Mouse (Mus musculus) limb, embryonic 15.5 days (tissue): ENCODE data around the gene Iqgap1. TPM values are rescaled to one million over a fixed set of nuclear protein-coding genes. Genes with fewer than 3 reads are reported as not detected.

Experiments
- ATAC-seq: fragments of 200-750 bp; cut with Nextera tagmentation; 2 replicates; pipeline ENCODE4 v1.8.0; 2017; ENCODE audit warnings: low read depth, moderate TSS enrichment; ENCODE audit not compliant: insufficient number of reproducible peaks, low FRiP score, low TSS enrichment
- H3K27ac ChIP-seq: fragments of 300-500 bp; sonication (generic); 2 replicates; pipeline ENCODE4 v1.5.1; 2015; ENCODE audit warnings: moderate library complexity, mild to moderate bottlenecking, inconsistent platforms
- H3K27me3 ChIP-seq: fragments of 300-500 bp; sonication (generic); 2 replicates; pipeline ENCODE4 v1.6.1; 2015; ENCODE audit warnings: inconsistent platforms
- H3K36me3 ChIP-seq: fragments of 300-500 bp; sonication (generic); 2 replicates; pipeline ENCODE4 v1.6.1; 2015; ENCODE audit warnings: inconsistent platforms
- H3K4me1 ChIP-seq: fragments of 300-500 bp; sonication (generic); 2 replicates; pipeline ENCODE4 v1.6.1; 2015; ENCODE audit warnings: inconsistent platforms
- H3K4me2 ChIP-seq: fragments of 300-500 bp; sonication (generic); 2 replicates; pipeline ENCODE4 v1.6.1; 2015; ENCODE audit warnings: mild to moderate bottlenecking, inconsistent platforms
- H3K4me3 ChIP-seq: fragments of 300-500 bp; sonication (generic); 2 replicates; pipeline ENCODE4 v1.5.1; 2015; ENCODE audit warnings: mild to moderate bottlenecking, inconsistent platforms
- H3K9ac ChIP-seq: fragments of 300-500 bp; sonication (generic); 2 replicates; pipeline ENCODE4 v1.6.1; 2015; ENCODE audit warnings: inconsistent platforms
- H3K9me3 ChIP-seq: fragments of 300-500 bp; sonication (generic); 2 replicates; pipeline ENCODE4 v1.6.1; 2016; ENCODE audit warnings: inconsistent platforms
- WGBS: fragments of 180-500 bp; shearing (Covaris S2); methylation state at CpG from one replicate; pipeline ENCODE4 v1.1.7; 2015; 5-methylcytosine and 5-hydroxymethylcytosine counted together
- polyA plus RNA-seq: library from polyadenylated mRNA; unstranded; fragments of >200 nt; fragmentation: Nextera tagmentation; extraction: Ambion mirVana; gene quantifications from 2 replicates; pipeline ENCODE4 v1.2.1, GENCODE M21; 2015

The Iqgap1 gene
- polyA plus RNA-seq, 1 experiment from 2014 or later = 103 TPM

- Histone ChIP-seq H3K9me3 (no peaks in the 10 kb centered on the region), H3K27me3 (no peaks in the 10 kb centered on the region), H3K4me3 (no peak overlapping the region), H3K9ac (no peak overlapping the region), H3K27ac (no peak overlapping the region), H3K36me3 (no peaks in the 10 kb centered on the region), H3K4me2 (no peak overlapping the region), H3K4me1 (peaks cover 27% of the 10 kb centered on the region)
- ATAC-seq = no peak
- 58% methylated on average over 18 of the region's 18 CpGs for WGBS
Measured at GRCm38 (mm10) chr7:80828146-80828860, 2.5 kb upstream of the Iqgap1 start.

GRCm38 (mm10) chr7:80823875-80824682, 1.7 kb downstream of the Iqgap1 start:
- 48% methylated on average over 11 of the region's 11 CpGs for whole genome bisulfite sequencing
- Histone ChIP-seq H3K36me3 (no peaks in the 10 kb centered on the region), H3K4me1 (peaks cover 21% of the 10 kb centered on the region), H3K9me3 (no peaks in the 10 kb centered on the region), H3K4me3 (no peak overlapping the region), H3K4me2 (no peak overlapping the region), H3K27me3 (no peaks in the 10 kb centered on the region), H3K27ac (peak overlapping the region; percentile 43; the same call in 1 of the 2 replicates), H3K9ac (no peak overlapping the region)
- ATAC-seq = no peak

- Histone ChIP-seq H3K4me2 (no peak overlapping the region), H3K9ac (no peak overlapping the region), H3K4me1 (peaks cover 21% of the 10 kb centered on the region), H3K27ac (0 out of 2 replicates have a peak overlapping the region, but pooled peaks have one; percentile 28), H3K4me3 (no peak overlapping the region), H3K27me3 (no peaks in the 10 kb centered on the region), H3K9me3 (no peaks in the 10 kb centered on the region), H3K36me3 (no peaks in the 10 kb centered on the region)
- WGBS = 54% methylated on average over 4 of the region's 4 CpGs
- no peak for ATAC-seq
Measured at GRCm38 (mm10) chr7:80823267-80823666, 2.5 kb downstream of the Iqgap1 start.

GRCm38 (mm10) chr7:80820838-80821237, 4.9 kb downstream of the Iqgap1 start:
- no peak overlapping the region for H3K27ac ChIP-seq
- no peaks in the 10 kb centered on the region for H3K9me3 ChIP-seq
- no peak overlapping the region for H3K9ac ChIP-seq
- no peaks in the 10 kb centered on the region for H3K27me3 ChIP-seq
- no peaks in the 10 kb centered on the region for H3K36me3 ChIP-seq
- H3K4me3 ChIP-seq = no peak overlapping the region
- peaks cover 10% of the 10 kb centered on the region for H3K4me1 ChIP-seq
- ATAC-seq = no peak
- WGBS = 62% methylated on average over 4 of the region's 4 CpGs
- no peak overlapping the region for H3K4me2 ChIP-seq

GRCm38 (mm10) chr7:80816641-80817040, 9.1 kb downstream of the Iqgap1 start:
- 53% methylated on average over 5 of the region's 5 CpGs for WGBS
- ATAC-seq = no peak
- Histone ChIP-seq H3K27ac (no peak overlapping the region), H3K27me3 (no peaks in the 10 kb centered on the region), H3K4me1 (no peaks in the 10 kb centered on the region), H3K36me3 (no peaks in the 10 kb centered on the region), H3K9me3 (no peaks in the 10 kb centered on the region), H3K4me2 (no peak overlapping the region), H3K4me3 (no peak overlapping the region), H3K9ac (no peak overlapping the region)

DNA sequence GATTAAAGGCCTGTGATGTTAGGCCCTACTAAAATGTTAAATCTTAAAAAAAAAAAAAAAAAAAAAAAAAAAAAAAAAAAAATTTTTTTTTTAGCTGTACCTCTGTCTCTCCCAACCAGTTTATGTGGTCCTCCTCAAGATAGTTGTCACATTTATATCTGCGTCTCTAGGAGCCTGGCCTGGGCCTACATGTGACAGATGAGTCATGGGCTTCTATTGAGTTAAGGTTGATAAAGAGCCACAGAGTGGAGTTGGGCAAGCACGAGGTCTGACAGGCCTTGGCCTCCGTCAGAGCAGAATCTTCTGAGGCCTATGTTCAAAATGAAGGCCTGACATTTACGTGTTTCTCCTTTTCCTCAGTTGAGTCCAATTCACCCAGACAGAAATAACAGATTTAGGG, 12.4 kb downstream of the Iqgap1 start:
- Histone ChIP-seq H3K36me3 (no peaks in the 10 kb centered on the region), H3K27me3 (no peaks in the 10 kb centered on the region), H3K4me2 (no peak overlapping the region), H3K9me3 (no peaks in the 10 kb centered on the region), H3K4me3 (no peak overlapping the region), H3K9ac (no peak overlapping the region), H3K27ac (no peak overlapping the region), H3K4me1 (no peaks in the 10 kb centered on the region)
- no peak for ATAC-seq
- 85% methylated on average over 4 of the region's 4 CpGs for WGBS

- no peaks in the 10 kb centered on the region for H3K36me3 ChIP-seq
- no peak for ATAC-seq
- H3K9me3 ChIP-seq = no peaks in the 10 kb centered on the region
- H3K4me3 ChIP-seq = no peak overlapping the region
- H3K27me3 ChIP-seq = no peaks in the 10 kb centered on the region
- H3K27ac ChIP-seq = no peak overlapping the region
- no peak overlapping the region for H3K9ac ChIP-seq
- H3K4me1 ChIP-seq = peaks cover 12% of the 10 kb centered on the region
- no peak overlapping the region for H3K4me2 ChIP-seq
- WGBS = 69% methylated on average over 4 of the region's 4 CpGs
Measured at GRCm38 (mm10) chr7:80806331-80806730, 19.4 kb downstream of the Iqgap1 start.

DNA sequence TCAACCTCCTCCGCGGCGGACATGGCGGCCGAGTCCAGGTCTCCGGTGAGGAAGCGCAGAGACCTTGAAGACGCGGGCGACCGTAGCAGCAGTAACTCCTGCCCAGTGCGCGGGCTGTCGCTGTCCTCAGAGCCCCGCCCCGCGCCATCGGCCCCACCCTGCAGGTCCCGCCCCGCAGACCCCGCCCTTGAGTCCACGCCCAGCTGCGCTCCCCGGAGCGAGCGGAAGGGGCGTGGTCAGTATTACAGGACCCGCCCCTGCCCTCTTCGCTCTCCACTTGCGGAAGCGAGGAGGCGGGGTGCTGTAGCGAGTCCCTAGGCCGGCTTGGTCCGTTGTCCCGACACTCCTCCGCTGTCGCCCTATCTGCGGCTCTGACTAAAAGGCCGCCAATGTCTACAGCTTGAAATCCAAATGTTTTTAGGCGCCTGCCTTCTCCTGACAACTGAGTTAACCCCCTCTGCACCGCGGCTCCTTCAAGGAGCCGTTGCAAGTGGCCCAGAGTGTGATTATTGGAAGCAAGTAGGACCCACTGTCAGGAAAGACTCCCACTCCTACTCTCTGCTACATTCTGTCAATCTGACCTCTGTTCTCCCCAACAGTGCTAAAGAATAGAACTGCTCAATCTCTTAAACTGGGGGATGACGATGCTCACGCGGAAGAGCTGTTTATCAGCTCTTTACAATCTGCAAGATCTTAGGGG, 22.5 kb downstream of the Iqgap1 start:
- H3K27me3 ChIP-seq = no peaks in the 10 kb centered on the region
- ATAC-seq = peak; percentile 99
- peak overlapping the region; percentile 94 for H3K4me3 ChIP-seq
- H3K36me3 ChIP-seq = peaks cover 14% of the 10 kb centered on the region
- H3K9me3 ChIP-seq = no peaks in the 10 kb centered on the region
- WGBS = under 1% methylated on average over 47 of the region's 47 CpGs
- peak overlapping the region; percentile 67 for H3K4me2 ChIP-seq
- H3K9ac ChIP-seq = peak overlapping the region; percentile 82
- H3K4me1 ChIP-seq = peaks cover 12% of the 10 kb centered on the region
- H3K27ac ChIP-seq = peak overlapping the region; percentile 91

GRCm38 (mm10) chr7:80802412-80803160, 23.2 kb downstream of the Iqgap1 start:
- H3K4me2 ChIP-seq = peak overlapping the region; percentile 61
- peaks cover 14% of the 10 kb centered on the region for H3K4me1 ChIP-seq
- H3K27ac ChIP-seq = peak overlapping the region; percentile 91; the same call in 1 of the 2 replicates
- peak overlapping the region; percentile 82 for H3K9ac ChIP-seq
- H3K9me3 ChIP-seq = no peaks in the 10 kb centered on the region
- H3K4me3 ChIP-seq = peak overlapping the region; percentile 94
- ATAC-seq = peak; percentile 69
- no peaks in the 10 kb centered on the region for H3K27me3 ChIP-seq
- under 1% methylated on average over 37 of the region's 37 CpGs for WGBS
- H3K36me3 ChIP-seq = peaks cover 19% of the 10 kb centered on the region

DNA sequence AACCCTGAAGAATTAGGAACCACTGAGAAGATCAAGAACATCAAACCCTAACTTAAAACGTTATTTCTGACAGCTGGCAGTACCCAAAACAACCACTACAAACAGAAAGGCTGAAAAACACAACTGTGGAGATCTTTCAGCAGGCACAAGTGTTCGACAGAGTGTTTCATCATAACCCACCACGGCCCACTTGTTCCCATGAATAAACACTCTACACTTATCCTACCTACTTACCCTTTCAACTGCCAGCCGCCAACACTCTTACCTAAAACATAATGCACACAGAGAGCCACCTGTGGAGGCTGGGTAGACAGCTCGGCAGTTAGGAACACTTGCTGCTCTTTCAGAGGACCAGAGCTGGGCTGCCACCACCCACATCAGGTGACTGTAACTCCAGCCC, 26.5 kb downstream of the Iqgap1 start:
- Histone ChIP-seq H3K4me1 (peaks cover 32% of the 10 kb centered on the region), H3K36me3 (peaks cover 39% of the 10 kb centered on the region), H3K27ac (no peak overlapping the region), H3K9me3 (no peaks in the 10 kb centered on the region), H3K4me2 (no peak overlapping the region), H3K9ac (no peak overlapping the region), H3K27me3 (no peaks in the 10 kb centered on the region), H3K4me3 (no peak overlapping the region)
- WGBS = 76% methylated on average over 5 of the region's 5 CpGs
- no peak for ATAC-seq

DNA sequence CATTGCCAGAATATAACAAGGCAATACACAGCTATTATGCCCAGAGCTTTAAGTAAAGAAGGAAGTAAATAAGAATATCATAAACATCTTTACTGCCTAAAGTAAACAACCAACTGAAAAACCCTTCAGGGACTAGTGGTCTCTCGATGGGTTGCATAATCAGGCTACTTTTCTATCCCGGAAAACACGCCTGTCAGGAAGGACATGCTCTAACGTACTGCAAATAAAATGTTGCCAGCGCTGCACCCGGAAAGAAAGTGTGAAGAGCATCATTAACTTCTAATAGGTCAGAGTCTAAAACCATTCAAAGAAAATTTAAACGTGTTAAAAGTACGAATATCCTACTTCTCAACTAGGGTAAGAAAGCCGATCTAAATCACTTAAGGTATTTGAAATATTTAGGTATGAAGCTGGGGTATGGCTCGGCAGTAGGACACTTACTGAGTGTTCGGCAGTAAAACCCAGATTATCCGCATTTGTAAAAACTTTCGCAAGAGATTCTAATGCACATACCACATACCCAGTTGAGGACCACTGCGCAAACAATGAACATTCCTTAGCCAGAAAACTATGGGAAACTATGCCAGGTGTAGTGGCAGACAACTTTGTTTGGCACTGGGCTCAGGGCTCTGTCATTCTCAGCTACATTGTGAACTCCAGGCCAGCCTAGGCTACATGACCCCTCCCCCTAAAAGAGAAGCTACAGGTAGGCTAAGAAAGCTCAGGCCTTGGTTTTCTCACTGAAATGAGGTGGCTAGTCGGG, 28.8 kb downstream of the Iqgap1 start:
- Histone ChIP-seq H3K4me1 (peaks cover 25% of the 10 kb centered on the region), H3K9ac (no peak overlapping the region), H3K4me2 (no peak overlapping the region), H3K4me3 (no peak overlapping the region), H3K27me3 (no peaks in the 10 kb centered on the region), H3K27ac (peak overlapping the region; percentile 43), H3K36me3 (peaks cover 43% of the 10 kb centered on the region), H3K9me3 (no peaks in the 10 kb centered on the region)
- no peak for ATAC-seq
- 66% methylated on average over 15 of the region's 15 CpGs for whole genome bisulfite sequencing
